Mouse (Mus musculus) left cerebral cortex, postnatal 14 days (tissue): ENCODE data around the gene Sstr4. TPM values are rescaled to one million over a fixed set of nuclear protein-coding genes. Genes with fewer than 3 reads are reported as not detected.

Source experiments
- DNase-seq, 2 experiments: peaks; one replicate each; pipeline ENCODE4 v3.0.0; 2021 to 2022; ENCODE audit warnings: low spot score in 2 of 2, mixed read lengths in 1 of 2
- intact Hi-C: fragments of 180-260 bp; cut with DNase I; formaldehyde crosslinking; loops from one replicate; pipeline ENCODE4 v1.15.1; 2025
- long read RNA-seq, 2 experiments: library from polyadenylated mRNA; stranded (forward); transcript quantifications; one replicate each; pipeline ENCODE4 v2.0.0; 2021
- total RNA-seq, 2 experiments: library from RNA; stranded (reverse); gene quantifications; 2 replicates each; pipeline ENCODE4 v1.2.3; 2021

The Sstr4 gene
- total RNA-seq: 10 to 100 TPM; 45.3 to 47.2 TPM
- long read RNA-seq, experiment 1, transcript Sstr4-201 (1 exons, 1,424 nt): major isoform, 20 of 22 reads
- long read RNA-seq, experiment 1, partial matches to known transcripts: 0 of 22 reads
- long read RNA-seq, experiment 1, other reads (novel, unspliced or antisense): 2 of 22 reads
- long read RNA-seq, experiment 2, transcript Sstr4-201 (1 exons, 1,424 nt): major isoform, 10 of 10 reads
- long read RNA-seq, experiment 2, partial matches to known transcripts: 0 of 10 reads
- long read RNA-seq, experiment 2, other reads (novel, unspliced or antisense): 0 of 10 reads

DNA sequence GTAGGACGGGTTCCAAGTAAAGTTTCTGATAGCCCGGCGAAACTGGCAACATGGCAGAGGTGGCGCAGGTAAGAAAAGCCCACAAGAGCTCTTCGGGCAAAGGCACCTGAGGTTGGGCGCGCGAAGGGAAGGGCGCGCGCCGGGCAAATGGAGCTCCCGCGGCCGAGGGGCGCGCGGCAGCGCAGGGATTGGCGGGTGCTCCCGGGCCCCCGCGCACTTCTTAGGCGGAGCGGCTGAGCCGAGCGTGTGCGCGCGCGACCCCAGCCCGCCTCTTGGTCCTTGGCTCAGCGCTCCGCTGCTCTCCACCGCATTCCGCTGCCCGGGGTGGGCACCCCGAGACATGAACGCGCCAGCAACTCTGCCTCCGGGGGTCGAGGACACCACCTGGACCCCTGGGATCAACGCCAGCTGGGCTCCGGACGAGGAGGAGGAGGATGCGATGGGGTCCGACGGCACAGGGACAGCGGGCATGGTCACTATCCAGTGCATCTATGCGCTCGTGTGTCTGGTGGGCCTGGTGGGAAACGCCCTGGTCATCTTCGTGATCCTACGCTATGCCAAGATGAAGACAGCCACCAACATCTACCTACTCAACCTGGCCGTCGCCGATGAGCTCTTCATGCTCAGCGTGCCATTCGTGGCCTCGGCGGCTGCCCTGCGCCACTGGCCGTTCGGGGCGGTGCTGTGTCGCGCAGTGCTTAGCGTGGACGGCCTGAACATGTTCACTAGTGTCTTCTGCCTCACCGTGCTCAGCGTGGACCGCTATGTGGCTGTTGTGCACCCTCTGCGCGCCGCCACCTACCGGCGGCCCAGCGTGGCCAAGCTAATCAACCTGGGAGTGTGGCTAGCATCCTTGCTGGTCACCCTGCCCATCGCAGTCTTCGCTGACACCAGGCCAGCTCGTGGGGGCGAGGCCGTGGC, at the start of gene Sstr4:
Gene Sstr4 (plus strand): TSS at position 214 of the 921 bp plus-strand sequence.
- peak; percentile 44 to 72 for DNase-seq
- intact Hi-C loops: loop anchor here (5.0 to 10.0 kb wide), 2 partner anchors 68 to 201 kb away; no protein-coding TSS in a partner anchor

DNA sequence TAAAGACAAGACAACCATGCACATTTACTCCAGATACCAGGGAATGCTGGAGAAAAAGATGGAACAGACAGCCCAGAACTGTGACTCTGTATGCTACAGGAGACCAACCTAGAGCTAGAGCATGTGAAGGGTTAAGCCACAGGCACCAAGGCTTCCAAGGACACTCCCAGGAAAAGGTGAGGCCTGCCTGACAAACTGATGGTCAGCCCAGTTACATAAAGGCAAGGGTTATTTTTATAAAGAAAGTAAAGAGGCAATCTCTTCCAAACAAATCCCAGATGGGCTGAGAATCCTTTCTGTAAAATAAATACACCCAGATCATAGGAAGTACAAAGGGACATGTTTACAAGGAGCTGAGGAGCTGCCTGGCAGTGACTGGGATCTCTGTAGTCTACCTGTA, 49.8 kb upstream of the Sstr4 start:
- DNase-seq: no peak
- intact Hi-C loops: no loop called here

DNA sequence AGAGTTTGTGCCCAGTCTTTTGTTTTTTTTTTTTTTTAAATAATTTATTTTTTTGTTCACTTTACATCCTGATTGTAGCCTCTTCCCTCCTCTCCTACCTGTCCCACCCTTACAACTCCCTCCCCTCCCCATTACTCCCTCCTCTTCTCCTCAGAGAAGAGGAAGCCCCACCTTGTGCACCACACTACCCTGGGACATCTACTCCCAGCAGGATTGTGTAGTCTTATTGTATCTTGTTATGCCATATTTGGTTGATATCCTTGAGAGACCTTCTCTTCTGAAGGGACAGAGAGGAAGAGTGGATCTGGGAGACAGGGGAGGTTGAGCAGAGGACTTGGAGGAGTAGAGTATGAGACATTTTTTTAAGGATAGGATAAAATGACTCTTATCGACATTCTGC, 48.2 kb upstream of the Sstr4 start:
- DNase-seq: no peak
- intact Hi-C loops: no loop called here

DNA sequence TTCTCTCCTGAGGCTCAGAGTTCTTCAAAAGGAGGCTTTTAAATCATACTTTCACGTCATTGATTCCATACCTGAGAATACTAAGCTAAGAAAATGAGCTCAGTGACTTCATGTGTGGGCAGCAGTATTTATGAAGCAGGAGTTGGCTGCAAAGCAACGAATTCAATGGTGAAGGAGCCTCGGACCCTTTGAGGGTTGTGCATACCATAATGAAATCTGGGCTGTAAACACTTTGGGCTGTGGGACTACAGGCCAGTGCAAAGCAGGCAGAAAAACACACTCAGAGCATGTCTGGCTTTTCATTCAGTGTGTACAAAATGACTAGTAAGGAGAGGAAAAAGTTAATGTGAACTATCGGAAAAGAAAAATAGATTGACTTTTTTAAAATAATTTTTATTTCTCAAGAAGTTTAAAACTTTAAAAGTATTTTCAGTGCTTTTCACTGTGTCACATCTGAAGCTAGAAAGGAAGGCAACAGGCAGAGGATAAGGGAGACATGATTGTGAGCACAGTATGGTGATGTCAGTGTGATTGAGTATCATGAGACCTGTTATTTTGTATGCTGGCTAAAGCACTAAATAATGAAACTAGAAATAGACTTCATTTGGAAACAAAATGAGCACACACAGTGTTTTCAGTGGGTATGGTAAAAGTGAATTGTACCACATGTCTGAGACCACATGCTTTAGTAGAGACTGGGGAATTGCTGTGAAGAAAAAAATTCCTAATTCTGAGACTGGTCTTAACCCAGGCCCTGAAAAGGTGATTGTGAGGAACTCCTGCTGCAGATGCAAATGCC, 45.4 kb upstream of the Sstr4 start:
- intact Hi-C loops: no loop called here

DNA sequence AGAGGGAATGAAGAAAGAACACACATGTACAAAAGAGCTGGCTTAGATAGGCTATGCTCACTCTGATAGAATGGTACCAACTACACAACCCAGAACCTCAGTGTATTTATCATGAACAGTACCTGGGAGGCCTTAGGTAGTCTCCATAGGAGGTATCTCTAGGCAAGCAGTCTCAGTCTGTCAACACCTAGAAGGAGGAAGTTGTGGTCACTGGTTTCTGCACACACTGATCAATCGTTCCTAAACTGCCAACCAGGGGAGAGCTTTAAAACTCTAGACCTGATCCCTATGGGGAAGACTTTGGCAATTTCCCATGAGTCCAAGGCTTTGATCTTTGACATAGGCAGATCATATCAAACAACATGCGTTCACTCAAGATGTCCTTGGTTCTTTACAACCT, 44.7 kb upstream of the Sstr4 start:
- intact Hi-C loops: no loop called here

More for the DNA sequence above, 45.4 kb upstream of the Sstr4 start:
- no peak for DNase-seq

DNA sequence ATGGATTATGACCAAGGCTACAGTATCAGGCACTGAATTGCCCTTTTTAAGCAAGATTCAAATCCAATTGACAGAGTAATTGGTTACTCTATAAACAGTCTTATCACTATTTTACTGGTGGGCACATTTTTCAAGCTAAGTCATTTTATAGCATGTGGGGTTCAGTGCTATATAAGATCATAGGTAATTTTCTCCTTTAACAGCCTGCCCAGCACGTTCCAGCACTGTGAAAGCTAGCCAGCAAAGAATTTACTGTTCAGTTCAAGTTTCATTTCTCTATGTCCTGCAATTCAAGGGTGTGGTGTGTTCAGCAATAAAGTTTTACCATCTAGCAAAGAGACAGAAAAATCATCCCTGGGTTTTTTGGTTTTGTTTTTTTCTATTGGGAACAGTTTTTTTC, 42.5 kb upstream of the Sstr4 start:
- no peak for DNase-seq
- intact Hi-C loops: no loop called here

More for the DNA sequence above, 44.7 kb upstream of the Sstr4 start:
- no peak for DNase-seq

DNA sequence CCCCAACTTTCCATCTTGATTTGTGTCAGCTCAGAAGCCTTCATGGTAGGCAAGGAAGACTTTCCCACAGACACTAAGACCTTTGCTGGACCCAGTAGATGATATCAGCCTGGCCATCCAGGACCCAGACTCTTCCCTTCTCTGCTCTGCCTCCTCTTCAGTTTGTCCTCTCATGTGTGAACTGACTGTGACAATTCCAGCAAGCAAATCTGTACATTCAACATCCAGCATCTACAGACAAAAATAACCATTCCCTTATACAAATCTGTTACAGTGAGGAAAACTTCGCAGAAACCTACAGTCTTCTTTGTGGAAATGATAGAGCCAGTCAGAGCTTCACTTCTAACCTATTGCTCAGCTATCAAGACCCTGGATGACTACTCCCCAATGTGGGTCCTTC, 38.0 kb upstream of the Sstr4 start:
- intact Hi-C loops: no loop called here
- no peak for DNase-seq

DNA sequence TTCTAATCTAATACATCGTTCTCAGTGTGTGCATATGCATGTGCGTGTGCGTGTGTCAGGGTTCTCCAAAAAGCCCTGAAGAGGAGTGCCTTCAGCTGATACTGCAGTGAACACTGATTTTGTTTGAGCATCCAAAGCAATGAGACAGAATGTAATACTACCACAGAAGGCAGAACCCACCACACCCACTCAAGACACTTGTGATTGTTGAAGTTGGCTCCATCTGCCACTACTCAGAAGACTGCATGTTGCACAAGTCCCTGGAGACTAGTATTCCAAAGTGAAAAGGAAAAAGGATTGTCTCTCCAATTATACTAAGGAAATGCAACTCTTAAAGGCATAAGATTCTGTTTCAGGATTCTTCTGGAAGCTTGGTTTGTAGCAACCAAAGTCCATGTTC, 30.6 kb upstream of the Sstr4 start:
- DNase-seq: peak; percentile 51 to 88
- intact Hi-C loops: no loop called here

DNA sequence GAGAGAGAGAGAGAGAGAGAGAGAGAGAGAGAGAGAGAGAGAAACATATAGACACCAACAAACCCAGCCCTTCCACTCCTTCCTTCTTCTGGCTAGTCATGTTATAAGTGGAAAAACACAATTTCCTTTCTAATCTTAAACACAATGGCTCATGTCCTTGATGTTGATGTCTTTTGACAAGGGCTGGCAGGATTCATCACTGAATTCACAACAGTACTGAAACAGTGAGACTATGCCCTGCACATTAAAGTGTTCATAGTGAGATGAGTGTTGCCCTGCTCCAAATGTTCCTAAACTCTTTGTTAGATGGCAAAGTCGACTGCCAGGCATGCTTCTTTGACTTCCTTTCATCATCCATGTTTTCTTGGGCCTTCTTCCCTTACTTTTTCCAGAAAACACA, 29.9 kb upstream of the Sstr4 start:
- no peak for DNase-seq
- intact Hi-C loops: no loop called here

DNA sequence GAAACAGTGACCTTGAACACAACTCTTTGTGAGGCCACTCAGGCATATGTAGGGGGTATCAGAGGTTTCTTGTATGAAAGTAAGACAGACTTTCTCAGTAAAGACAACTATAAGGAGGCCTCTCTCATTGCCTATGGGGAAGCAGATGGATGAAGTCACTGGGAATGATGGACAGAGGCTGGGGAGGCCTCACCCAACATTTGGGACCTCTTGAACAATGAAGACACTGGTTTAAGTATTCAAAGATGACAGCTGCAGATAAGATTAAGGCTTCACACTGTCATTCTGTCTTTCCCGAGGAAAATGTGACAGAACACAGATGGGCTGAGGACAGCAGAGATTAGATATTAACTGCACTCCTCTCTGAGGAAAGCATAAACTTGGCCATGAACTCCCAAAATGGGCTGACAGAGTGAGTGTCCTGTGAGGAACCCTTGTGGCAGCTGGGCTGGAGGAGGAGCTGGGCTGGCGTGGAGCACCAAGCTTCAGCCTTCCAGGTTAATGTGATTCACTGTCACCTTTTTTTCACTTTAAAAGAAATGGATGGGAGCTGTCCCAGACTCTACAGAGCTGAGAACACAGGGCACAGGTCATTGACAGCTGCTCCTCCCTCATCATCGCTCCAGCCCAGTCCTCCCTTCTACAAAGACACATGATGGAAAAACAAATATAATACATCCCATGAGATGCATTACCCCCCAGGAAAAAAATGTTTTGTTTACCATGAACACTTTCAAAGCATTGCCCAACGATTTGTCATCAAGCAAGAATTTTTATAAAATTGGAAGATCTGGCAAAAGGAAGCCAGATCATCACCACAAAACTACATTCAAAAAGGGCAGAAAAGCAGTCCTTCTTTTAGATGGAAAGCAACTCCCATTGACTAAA, 23.2 kb upstream of the Sstr4 start:
- intact Hi-C loops: no loop called here
- DNase-seq: no peak

DNA sequence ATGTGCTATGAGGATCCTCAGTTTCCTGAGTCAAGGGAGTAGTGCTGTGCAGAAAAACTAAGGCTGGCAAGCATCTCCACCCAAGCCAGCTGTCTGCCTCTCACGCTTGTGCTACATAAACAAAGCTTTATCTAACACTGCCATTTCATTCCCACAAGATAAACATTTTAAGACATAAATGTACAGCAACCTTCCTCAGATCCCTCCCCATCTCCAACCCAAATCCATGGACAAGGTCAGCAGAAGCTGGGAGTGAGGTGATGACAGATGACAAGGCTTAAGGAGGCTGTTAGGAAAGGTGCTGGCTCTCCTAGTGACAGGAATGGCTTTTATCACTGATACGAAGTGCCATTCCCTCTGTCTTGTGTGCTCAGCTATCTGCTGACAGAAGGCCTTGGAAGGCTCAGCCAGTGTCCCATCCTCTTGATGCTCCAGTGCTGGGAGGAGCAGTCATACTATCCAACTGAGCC, 21.5 kb upstream of the Sstr4 start:
- intact Hi-C loops: no loop called here
- no peak for DNase-seq

DNA sequence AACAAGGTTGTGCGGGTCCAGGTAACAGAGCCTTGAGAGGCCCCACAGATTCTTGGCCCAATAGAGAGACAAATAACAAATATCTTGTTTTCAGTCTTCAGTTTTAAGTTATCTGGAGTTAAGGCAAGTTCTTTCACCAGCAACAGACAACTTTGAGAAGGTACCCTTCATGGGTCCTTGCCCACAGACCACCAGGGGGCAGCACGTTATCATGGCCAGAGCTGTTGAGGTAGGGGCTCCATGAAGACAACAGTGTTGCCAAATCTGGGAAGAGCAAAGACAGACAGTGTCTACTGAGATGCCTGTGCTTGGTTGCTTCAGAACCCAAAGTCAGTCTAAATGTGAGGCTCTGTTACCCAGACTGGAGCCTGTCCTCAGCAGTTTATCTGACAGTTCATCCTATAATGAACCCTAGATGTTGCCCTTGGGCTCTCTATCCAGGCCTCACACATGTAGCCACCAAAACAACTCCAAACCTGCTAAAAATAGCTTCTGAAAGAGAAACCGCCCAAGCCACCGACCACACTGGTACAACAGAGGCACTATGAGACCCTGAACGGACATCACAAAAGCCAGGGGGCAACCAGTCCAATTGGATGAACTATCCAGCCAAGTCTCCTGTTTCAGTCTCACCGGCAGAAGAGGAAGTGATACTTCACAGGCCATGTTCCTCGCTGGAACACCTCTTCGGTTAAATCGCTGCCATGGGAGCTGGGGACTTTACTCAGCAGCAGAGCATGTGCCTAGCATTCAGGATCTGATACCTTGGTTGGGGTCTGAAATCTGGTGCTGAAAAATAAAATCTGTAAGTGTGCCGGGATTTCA, 19.6 kb upstream of the Sstr4 start:
- no peak for DNase-seq
- intact Hi-C loops: no loop called here

DNA sequence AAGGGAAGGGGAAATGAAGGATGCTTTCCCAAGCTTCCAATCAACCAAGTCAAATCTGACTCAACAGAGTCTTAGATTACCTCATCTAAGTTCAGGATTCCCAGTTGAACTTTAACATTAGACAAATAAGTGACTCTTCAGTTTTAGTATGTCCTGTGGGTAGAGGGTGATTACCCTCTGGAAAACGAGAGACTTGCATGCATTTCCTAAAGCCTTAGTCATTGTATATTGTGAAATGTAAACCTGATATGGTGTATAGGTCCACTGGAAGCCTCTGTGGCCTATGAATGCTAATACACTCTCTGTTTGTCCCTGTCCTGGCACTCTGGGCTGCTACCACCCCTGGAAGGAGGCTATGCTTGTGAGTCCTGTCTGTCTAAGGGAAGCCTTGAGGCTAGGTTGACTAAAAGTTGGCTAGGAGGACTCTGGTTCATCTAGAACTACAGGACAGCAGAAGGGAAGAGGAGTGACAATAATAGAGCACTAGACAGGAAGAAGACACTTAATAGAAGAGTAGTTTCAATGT, 16.3 kb upstream of the Sstr4 start:
- intact Hi-C loops: no loop called here
- no peak for DNase-seq

DNA sequence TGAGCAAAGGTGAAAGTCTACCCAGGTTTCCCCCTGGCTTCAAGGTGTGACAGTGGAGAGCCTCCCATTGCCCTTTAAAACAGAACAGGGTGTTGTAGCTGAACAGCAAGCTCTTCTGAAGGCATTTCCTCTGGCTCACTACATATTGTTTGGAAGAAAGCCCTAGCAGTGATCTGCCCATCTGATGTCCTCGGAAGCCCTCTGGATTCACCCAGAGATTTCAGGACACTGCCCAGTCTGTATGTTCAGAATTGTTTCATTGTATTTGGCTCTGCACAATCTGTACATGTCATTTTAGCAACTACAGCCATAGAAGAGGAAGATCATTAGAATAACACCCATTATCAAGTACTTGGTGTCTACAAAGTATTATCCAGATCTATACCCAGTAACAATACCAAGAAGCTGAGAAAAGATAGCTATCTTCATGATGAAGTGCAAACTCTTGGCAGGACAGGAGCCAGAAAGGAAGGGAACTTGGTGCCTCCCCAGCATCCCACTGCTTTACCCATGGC, 15.2 kb upstream of the Sstr4 start:
- no peak for DNase-seq
- intact Hi-C loops: no loop called here

DNA sequence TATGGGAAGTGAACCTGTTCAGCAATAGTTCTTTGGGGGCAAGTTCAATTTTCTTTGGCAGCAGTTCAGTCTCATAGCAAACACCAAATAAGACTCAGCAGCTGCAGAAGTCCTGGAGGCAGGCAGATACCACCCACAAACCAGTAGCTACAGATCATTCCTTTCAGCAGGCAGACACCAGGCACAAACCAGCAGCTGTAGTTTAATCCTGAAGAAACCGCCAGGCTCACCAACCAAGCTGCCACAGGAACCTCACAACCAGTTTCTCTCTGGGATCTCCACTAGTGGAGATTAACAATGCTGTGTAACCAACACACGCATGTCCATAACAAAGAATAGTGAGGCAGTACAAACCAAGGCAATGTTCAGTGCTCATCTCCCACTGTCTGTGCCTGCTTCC, 14.1 kb upstream of the Sstr4 start:
- DNase-seq: no peak
- intact Hi-C loops: no loop called here

DNA sequence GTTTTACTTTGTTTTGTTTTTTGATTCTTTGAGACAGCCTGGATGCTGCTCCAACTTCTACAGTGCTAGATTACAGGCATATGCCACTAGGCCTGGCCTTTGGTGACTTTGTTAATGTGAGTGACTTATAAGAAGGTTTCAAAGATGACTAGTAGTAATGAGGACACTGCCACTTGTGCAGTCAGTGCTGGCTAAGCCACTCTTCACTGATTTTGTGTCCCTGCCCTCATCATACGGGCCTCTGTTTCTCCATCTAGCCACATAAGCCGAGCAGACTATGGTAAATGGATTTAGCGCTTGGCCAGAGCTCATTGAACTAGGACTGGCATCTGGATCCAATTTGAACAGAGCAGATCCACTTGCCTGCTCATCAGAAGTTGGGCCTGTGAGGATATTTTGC, 8.7 kb upstream of the Sstr4 start:
- DNase-seq: no peak
- intact Hi-C loops: no loop called here

DNA sequence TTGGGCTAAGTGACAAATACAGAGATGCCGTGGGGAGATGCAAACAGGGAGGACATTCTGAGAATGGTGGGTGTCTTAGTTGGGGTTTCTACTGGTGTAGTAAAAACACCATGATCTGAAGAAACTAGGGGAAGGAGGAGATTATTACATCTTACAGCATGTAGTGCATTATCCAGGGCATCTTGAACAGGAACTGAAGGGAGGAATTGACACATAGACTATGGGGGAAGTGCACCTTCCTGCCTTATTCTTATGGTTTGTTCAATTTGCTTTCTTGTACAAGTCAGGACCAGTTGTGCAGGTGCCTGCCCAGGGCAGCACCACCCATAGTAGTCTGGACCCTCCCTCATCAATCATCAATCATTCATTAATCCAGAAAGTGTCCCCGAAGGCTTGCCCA, 8.2 kb upstream of the Sstr4 start:
- no peak for DNase-seq

More for the DNA sequence above, 8.2 kb upstream of the Sstr4 start:
- intact Hi-C loops: no loop called here
